Mouse (Mus musculus) lung, postnatal 0 days (tissue): ENCODE data around the gene Pitpnb. TPM values are rescaled to one million over a fixed set of nuclear protein-coding genes. Genes with fewer than 3 reads are reported as not detected.
A peak's percentile ranks its signal among the peaks of the same experiment; 100 is the strongest.

Experiments
- ATAC-seq: fragments of 200-750 bp; cut with Nextera tagmentation; 2 replicates; pipeline ENCODE4 v1.8.0; 2017; ENCODE audit warnings: moderate library complexity
- DNase-seq: peaks from one replicate; pipeline ENCODE4 v3.0.0-alpha.2; 2016; ENCODE audit warnings: low spot score
- H3K27ac ChIP-seq: fragments of 300-500 bp; sonication (generic); 2 replicates; pipeline ENCODE4 v1.5.1; 2014; ENCODE audit warnings: antibody characterized with exemption, mild to moderate bottlenecking, low read length, mixed read lengths
- H3K27me3 ChIP-seq: fragments of 300-500 bp; sonication (generic); replicated peaks from 2 replicates; pipeline ENCODE4 v1.6.1; 2014; ENCODE audit warnings: low read length, mixed read lengths; ENCODE audit not compliant: insufficient read depth
- H3K36me3 ChIP-seq: fragments of 300-500 bp; sonication (generic); 2 replicates; pipeline ENCODE4 v1.6.1; 2014; ENCODE audit warnings: low read length, mixed read lengths; ENCODE audit not compliant: insufficient read depth
- H3K4me1 ChIP-seq: fragments of 300-500 bp; sonication (generic); 2 replicates; pipeline ENCODE4 v1.6.1; 2014; ENCODE audit warnings: antibody characterized with exemption, low read depth, low read length, mixed read lengths; ENCODE audit not compliant: insufficient read depth
- H3K4me2 ChIP-seq: fragments of 300-500 bp; sonication (generic); replicated peaks from 2 replicates; pipeline ENCODE4 v1.6.1; 2014; ENCODE audit warnings: low read depth, mild to moderate bottlenecking, low read length, moderate library complexity, mixed read lengths
- H3K4me3 ChIP-seq: fragments of 300-500 bp; sonication (generic); 2 replicates; pipeline ENCODE4 v1.5.1; 2014; ENCODE audit warnings: low read depth, low read length
- H3K9ac ChIP-seq: fragments of 300-500 bp; sonication (generic); replicated peaks from 2 replicates; pipeline ENCODE4 v1.6.1; 2014; ENCODE audit warnings: low read depth, mild to moderate bottlenecking
- H3K9me3 ChIP-seq: fragments of 300-500 bp; sonication (generic); 2 replicates; pipeline ENCODE4 v1.6.1; 2016; ENCODE audit warnings: low read length, mixed read lengths
- CTCF ChIP-seq: IDR thresholded peaks from 2 replicates; pipeline ENCODE4 v1.5.1; 2016; ENCODE audit warnings: antibody characterized with exemption, mild to moderate bottlenecking
- EP300 ChIP-seq: IDR thresholded peaks from 2 replicates; pipeline ENCODE4 v1.6.1; 2016; ENCODE audit warnings: antibody characterized with exemption, mild to moderate bottlenecking, control low read depth
- WGBS: fragments of 180-500 bp; shearing (Covaris S2); extraction: QIAGEN DNeasy Blood & Tissue Kit; methylation state at CpG from one replicate; pipeline ENCODE4 v1.1.7; 2014; 5-methylcytosine and 5-hydroxymethylcytosine counted together
- polyA plus RNA-seq: library from polyadenylated mRNA; unstranded; fragments of >200 nt; fragmentation: Nextera tagmentation; extraction: Ambion mirVana; gene quantifications from 2 replicates; pipeline ENCODE4 v1.2.1, GENCODE M21; 2015

Gene Pitpnb
- polyA plus RNA-seq, 1 experiment from 2014 or later = 56.4 TPM

DNA sequence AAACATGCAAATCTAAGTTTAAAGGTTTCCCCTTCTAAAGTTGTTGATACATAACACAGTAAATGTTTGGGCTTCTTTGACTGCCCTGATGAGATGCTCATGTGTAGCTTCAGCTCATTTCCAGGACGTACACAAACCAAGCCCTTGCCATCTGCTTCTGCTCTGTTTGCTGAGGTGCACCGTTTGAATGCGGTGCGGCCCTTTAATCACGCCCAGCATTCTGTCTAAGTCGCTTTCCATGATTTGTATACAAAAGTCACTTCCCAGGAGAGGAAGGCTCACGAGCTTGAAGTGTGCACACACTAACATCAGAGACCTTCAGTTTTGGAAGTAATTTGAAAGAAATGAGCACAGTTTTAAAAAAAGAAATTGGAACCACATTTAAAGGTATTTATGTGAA lies 31.3 kb downstream of the Pitpnb start:
- Histone ChIP-seq H3K36me3 (peaks cover 10% of the 10 kb centered on the region), H3K27me3 (no peaks in the 10 kb centered on the region), H3K9me3 (no peaks in the 10 kb centered on the region), H3K27ac (no peak overlapping the region), H3K4me3 (no peak overlapping the region), H3K4me1 (no peaks in the 10 kb centered on the region), H3K9ac (no peak overlapping the region), H3K4me2 (no peak overlapping the region)
- no peak for TF ChIP-seq EP300
- TF ChIP-seq CTCF = no peak
- ATAC-seq = no peak
- WGBS = 51% methylated on average over 7 of the region's 7 CpGs
- no peak for DNase-seq

DNA sequence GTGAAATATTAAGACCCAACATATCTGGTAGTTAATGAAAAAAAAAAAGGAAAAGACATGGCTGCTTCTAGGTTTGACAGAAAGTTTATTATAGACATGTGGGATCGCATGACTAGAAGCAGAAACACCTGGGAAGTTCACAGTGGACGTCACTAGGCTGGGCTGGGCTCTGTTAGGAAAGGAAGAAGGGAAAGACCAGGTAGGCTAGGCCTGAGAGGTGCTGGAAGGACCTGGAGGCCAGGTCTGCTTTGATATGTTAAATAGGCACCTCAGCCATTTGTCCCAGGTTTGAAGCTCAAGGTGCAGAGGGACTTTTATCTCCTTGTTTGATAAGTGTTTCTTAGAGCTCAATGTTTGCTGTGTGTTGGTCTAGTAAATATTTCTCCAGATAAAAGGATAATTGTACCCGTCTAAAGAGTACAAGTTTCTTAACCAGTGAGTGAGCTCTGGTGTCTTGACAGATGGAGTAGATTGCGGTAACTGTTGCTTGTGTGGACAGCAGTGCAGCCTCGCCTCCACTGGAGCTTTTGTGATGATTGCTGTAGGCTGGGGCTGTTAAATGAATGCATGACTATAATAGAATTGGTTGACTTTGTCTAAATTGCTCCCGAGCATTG lies 33.0 kb downstream of the Pitpnb start:
- TF ChIP-seq CTCF = no peak
- TF ChIP-seq EP300 = no peak

DNA sequence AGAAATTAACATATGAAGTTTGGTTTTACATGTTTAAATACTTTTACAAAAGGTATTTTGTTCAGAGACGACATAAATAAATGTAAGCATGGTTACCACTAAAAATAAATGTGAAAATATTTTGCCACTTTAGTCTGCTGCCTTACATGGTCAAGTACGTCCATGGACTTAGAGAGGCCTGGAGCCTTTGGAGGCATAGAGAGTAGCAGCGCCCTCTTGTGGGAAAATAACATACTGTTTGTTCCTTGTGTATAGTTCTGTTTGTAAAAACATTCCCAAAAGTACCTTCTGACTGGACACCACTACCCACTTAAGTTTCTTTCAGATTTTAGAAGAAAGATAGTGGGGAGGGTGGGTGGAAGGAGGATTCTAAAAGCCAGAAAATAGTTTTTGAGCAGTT lies 34.0 kb downstream of the Pitpnb start:
- Histone ChIP-seq H3K27me3 (no peaks in the 10 kb centered on the region), H3K4me1 (no peaks in the 10 kb centered on the region), H3K9me3 (no peaks in the 10 kb centered on the region), H3K4me3 (no peak overlapping the region), H3K36me3 (0 out of 2 replicates have a peak, but pooled peaks cover under 1% of the 10 kb centered on the region), H3K4me2 (no peak overlapping the region), H3K9ac (no peak overlapping the region), H3K27ac (no peak overlapping the region)
- DNase-seq = peak; percentile 86
- TF ChIP-seq CTCF (peak; percentile 77), EP300 (no peak)
- 34% methylated on average over 3 of the region's 3 CpGs for WGBS
- peak; percentile 66 for ATAC-seq

More for the DNA sequence above, 33.0 kb downstream of the Pitpnb start:
- H3K27me3 ChIP-seq = no peaks in the 10 kb centered on the region
- no peak overlapping the region for H3K4me2 ChIP-seq
- H3K9me3 ChIP-seq = no peaks in the 10 kb centered on the region
- WGBS = 57% methylated on average over 6 of the region's 6 CpGs
- H3K27ac ChIP-seq = no peak overlapping the region
- no peaks in the 10 kb centered on the region for H3K4me1 ChIP-seq
- DNase-seq (no peak), ATAC-seq (no peak)
- no peak overlapping the region for H3K9ac ChIP-seq
- peaks cover 6% of the 10 kb centered on the region; the same call in 1 of the 2 replicates for H3K36me3 ChIP-seq
- no peak overlapping the region for H3K4me3 ChIP-seq

DNA sequence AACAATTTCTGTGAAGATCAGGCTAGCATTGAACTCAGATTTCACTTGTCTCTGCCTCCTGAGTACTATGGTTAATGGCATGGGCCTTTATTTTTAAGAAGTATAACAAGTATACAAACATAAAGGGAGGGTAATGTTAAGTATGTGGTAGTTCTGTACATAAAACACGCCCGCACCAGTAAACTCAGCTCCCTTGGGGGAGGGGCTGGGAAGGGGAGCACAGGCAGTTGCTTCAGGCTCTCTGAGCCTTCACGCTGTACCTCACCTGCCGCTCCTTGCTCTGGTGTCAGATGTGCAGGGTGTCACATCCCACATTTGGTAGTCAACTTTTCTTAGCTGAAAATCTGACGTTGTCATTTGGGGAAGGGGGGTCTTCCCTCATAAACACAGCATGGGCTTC lies 35.6 kb downstream of the Pitpnb start:
- WGBS = 61% methylated on average over 5 of the region's 5 CpGs
- Histone ChIP-seq H3K9ac (no peak overlapping the region), H3K4me3 (no peak overlapping the region), H3K36me3 (no peaks in the 10 kb centered on the region), H3K4me1 (no peaks in the 10 kb centered on the region), H3K27me3 (no peaks in the 10 kb centered on the region), H3K4me2 (no peak overlapping the region), H3K9me3 (no peaks in the 10 kb centered on the region), H3K27ac (no peak overlapping the region)
- peak; percentile 40 for DNase-seq
- ATAC-seq = peak; percentile 52; the same call in 1 of the 2 replicates
- no peak for TF ChIP-seq EP300
- no peak for TF ChIP-seq CTCF

DNA sequence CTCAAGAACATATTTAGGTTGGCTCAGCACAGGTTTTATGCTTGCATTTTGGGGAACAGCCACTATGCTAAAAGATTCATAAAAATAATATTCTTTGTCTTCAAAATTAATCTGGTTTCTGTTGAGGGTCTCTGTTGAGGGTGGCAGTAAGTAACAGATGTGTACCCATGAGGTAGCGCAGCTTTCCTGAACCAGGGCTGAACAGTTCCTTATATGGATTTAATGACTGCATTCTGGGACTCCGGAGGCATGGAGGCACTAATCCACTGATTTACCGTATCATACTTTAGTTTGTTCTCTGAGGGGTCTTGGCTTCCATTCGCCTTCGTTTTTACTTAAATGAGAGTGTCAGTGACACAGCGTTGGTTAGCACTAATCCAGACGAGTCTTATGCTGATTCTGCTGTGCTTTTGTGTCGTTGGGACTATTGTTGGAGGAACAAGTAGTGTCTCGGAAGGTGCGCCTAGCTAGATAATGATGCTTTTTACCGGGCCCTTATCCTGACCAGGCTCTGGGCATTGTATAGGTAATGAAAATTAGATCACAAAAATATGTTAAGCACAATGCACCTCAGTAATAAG lies 37.5 kb downstream of the Pitpnb start:
- ATAC-seq = no peak
- DNase-seq = no peak
- 91% methylated on average over 11 of the region's 11 CpGs for WGBS
- TF ChIP-seq EP300 (no peak), CTCF (no peak)
- no peak overlapping the region for H3K9ac ChIP-seq
- H3K4me3 ChIP-seq = no peak overlapping the region
- no peak overlapping the region for H3K27ac ChIP-seq
- H3K27me3 ChIP-seq = no peaks in the 10 kb centered on the region
- no peaks in the 10 kb centered on the region for H3K4me1 ChIP-seq
- H3K9me3 ChIP-seq = no peaks in the 10 kb centered on the region
- no peak overlapping the region for H3K4me2 ChIP-seq
- H3K36me3 ChIP-seq = 0 out of 2 replicates have a peak, but pooled peaks cover 7% of the 10 kb centered on the region

DNA sequence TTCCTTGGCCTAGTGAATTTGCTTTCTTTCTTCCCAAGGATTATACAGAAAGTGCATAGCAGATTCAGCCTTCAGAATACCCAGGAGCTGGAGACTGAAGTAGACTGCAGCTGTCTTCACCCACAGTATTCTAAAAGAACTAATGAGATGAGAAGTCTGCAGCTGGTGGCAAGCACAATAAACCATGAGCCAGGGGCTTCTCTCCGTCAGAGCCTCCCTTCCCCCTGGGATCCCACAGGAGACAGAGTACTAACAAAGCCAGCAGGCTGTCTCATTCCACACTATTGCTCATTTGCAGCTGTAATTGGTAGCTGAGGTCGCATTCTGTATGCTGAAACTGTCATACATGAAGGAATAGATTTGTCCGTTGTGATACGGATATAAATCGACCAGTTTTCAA lies 38.0 kb downstream of the Pitpnb start:
- no peak for TF ChIP-seq EP300
- TF ChIP-seq CTCF = no peak

More for the DNA sequence above, 38.0 kb downstream of the Pitpnb start:
- ATAC-seq (no peak), DNase-seq (no peak)
- WGBS = 90% methylated on average over 5 of the region's 5 CpGs
- Histone ChIP-seq H3K4me2 (no peak overlapping the region), H3K27ac (no peak overlapping the region), H3K4me1 (no peaks in the 10 kb centered on the region), H3K4me3 (no peak overlapping the region), H3K27me3 (no peaks in the 10 kb centered on the region), H3K9ac (no peak overlapping the region), H3K36me3 (0 out of 2 replicates have a peak, but pooled peaks cover 7% of the 10 kb centered on the region), H3K9me3 (no peaks in the 10 kb centered on the region)
